Mouse (Mus musculus): ENCODE results near the gene Peli2. TPM values are rescaled to one million over a fixed set of nuclear protein-coding genes. Genes with fewer than 3 reads are reported as not detected.

Peli2 gene
- total RNA-seq, 1 experiment from 2014 or later: 25.8 TPM

DNA sequence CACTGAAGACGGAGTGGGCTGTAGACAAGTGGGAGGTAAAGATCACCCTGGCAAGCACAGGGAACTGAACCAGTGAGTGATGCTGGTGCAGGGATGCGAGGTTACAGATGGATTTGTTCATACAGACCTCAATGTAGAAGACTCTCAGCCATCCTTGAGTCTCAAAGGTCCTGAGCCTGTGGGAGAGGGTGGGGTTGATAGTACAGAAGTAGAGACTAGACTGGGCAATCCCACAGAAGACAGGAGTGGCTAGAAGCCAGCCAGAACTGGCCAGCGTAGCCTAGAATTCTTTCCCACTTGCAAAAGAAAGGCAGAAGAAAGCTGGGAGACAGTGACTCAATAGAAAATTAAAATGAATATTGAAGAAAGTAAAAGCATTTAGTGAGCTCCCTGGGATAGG is 71.3 kb downstream of the Peli2 start:
- no peak for DNase-seq

DNA sequence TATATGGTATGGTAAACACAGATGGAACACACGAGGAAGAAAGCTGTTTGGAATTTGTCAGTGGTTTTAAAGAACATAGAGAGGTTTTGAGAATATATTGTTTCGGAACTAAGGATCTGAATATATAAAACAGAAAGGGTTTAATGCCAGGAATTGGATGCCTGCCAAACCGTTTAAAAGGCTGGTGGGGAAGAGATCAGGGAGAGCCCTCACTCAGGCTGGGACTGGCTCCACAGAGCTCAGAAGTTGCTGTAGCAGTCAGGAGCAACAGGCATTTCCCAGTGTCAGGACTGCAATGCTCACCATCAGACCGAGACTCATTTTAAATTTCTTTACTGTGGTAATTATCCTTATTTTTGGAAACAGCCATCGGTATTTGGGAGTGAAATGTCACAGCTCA is 76.2 kb downstream of the Peli2 start:
- DNase-seq: no peak

DNA sequence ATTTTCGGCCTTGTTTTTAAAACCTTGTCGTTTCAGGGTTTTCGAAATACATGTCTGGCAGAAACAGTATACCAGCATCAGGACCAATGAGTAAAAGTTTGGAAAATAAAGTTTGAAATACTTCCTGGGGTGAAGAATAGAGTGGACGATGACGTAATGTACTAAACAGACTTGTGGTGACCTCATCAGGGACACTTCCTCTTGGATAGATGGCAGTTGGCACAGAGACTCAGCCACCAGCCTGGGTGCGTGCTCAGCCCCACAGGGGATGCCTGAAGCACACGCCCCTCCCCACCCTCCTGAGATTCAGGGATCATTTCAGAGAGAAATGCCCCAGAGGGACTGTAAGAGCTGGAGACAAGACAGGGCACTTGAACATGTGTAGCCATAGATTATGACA is 76.7 kb downstream of the Peli2 start:
- no peak for DNase-seq

DNA sequence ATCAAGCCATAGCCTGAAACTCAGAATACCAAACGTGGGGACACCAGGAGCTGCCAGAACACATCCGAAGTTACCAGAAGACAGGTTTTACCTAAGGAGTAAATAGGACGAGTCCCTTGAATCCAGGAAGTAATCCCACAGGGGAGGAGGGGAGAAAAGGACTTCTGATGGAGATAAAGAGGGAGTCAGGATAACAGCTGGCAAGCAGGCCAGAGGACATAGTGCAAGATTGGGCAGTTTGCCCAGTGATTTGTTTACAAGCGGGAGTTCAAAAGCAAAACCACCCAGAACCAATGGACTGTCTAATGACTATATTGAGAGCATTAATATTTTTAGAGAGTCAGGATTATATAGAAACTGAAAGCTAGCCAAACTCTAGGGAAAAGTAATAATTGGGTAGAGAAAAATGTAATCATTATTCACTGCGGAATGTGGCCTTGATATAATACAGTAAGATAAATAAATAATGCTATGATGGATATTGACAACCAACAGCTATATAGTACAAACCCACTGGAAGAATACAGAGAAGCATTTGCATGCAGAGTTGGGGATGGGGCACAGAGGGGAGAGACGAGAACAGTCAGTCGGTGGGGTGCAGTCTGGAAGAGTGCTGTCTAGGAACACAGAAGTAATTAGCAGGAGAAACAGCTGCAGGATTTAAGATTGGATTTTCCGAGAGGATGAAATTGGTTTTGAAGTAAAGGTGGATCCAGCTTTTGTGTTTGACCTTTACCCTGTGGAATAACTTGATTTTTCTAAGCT is 77.7 kb downstream of the Peli2 start:
- DNase-seq: peak; percentile 31

DNA sequence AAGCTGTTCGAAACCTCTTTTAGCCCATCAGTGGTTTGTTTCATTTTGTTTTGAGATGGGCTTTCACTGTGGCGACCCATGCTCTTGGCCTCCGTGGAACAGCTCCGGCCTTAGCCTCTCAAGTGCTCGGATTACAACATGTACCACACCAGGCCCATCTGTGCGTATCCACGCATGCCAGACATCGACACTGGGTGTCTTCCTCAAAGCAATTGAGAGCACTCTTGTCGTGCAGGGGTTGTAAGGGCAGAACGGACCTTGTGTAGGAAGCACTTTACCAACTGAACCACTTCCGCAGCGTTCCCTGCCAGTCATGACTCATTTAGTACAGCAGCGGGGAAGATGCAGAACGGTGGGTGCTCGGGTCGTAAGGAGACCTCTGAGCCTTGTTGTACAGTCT is 78.3 kb downstream of the Peli2 start:
- DNase-seq: no peak

DNA sequence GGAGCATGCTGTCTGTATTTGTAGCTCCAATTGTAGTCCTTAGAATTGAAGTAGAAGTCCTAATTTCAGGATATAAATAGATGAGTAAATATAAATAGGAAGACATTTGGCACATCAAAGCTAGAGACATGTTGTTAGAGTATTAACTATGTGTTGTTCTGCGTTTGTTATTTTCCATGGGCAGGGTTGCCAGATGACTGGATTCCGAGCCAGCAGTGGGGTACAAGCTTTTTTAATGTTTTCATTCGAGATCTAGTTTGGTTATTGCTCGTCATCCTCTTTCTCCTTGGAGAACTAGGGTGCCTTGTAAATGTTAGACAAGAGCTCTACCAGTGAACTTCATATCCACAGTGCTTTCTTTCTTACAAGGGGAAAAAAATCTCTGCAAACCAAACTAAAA is 78.9 kb downstream of the Peli2 start:
- DNase-seq: no peak

DNA sequence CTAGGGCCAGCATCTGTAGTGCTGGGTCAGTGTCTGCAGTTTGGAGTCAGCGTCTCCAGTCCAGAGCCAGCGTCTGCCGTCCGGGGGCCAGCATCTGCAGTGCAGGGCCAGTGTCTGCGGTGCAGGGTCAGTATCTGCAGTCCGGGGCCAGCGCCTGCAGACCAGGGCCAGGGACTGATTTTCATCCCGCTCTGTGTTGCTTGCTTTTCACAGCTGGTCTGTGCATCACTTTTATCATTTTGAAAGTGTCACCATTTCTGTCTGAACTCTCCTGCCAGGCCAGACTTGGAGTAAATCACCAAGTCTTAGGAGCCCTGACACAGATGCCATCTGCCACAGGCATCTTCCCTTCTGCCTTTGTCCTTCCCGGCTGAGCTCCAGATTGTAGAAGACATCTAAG is 79.7 kb downstream of the Peli2 start:
- no peak for DNase-seq

DNA sequence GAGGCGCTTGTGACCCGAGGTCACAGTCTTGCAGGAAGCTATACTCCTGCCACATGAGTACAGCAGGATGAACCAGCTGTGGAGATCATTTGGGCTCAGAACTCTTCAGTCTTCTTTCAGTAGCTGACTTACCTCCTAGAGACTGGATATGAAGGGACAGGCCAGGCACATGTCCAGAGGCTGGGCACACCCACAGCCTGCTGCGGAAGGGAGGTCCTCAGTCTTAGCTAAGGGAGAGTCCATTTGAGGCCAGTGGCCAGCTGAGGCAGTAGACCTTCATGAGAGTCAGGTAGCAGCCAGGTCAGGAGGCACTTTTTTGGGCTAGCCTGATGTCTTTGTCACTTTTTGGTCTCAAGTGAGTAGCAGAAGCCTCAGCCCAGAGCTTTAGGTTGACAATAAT is 80.2 kb downstream of the Peli2 start:
- DNase-seq: no peak

DNA sequence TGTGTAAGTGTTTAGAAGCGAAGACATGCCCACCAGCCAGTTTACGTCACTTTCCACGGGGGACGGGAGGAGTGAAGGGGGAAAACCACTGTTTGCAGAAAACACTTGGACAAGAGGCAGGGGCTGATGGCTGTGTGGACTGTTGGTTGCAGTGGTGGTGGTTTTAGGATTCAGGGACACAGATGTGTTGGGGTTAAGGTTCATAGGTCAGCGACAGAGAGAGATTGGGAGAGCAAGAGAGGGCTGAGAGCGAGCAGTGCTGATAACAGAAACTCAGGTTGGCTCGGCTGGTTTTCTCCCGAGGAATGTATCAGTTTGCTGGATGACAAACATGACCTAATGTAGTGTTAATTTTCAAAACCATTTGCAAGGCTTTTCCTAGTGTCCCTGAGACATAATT is 80.8 kb downstream of the Peli2 start:
- DNase-seq: no peak

DNA sequence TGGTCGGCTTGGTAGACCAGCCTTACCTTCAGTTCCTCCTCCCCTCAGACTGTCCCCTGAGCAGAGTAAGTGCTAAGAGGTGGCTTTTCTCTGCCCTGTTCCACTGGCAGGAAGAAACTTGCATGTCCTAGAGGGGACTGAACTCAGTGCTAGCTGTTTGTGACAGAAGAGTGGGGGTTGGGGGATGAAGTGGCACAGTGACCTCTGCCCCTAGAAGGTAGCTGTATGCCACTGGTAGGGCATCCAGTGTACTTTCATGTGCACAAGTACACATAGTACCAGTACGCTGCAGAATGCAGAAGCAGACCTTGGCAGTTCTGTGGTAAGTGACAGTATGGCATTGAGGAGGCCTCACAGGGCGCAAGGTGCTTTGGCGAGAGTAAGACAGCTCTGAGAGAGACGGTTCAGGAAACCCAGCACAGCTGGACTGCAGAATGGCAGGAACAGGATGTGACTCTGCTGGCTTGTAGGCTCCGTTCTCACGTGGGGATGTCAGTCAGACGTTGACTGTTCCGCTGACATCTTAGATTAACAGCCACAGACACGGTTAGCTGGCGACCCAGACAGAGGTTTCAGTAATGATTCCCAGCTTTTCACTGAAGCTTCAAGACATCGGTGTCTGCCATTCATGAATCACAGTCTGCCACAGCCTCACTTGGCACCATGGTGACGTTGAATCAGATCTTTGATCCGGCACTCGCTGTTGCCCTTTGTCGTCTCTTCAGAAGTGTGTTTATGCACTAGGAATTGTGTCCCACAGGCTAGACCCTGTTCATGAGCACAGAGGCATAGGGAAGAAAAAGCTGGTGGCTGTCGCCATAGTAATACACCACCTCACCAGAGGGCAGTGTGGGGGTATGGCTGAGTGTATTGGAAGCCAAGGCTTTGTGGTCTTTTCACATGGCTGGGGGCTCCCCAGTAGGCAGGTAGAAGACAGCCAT is 81.7 kb downstream of the Peli2 start:
- no peak for DNase-seq

DNA sequence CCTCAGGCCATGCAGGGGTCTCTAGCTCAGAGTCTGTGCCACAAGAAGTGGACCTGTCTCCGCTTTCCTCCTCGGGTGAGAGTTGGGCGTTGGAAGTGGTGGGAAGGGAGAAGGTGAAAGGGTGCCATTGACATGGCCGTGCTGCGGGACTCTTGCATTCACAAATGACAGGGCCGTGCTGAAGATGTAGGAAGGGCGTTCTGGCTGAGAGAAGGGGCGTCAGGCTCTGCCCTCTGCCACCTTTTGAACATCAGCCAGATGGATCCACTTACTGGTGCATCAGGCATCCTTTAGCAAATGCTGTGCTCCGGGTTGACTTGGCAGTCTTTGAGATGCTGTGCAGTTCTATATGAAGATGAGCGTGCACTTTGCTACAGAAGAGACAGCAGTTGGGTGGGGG is 84.4 kb downstream of the Peli2 start:
- no peak for DNase-seq

DNA sequence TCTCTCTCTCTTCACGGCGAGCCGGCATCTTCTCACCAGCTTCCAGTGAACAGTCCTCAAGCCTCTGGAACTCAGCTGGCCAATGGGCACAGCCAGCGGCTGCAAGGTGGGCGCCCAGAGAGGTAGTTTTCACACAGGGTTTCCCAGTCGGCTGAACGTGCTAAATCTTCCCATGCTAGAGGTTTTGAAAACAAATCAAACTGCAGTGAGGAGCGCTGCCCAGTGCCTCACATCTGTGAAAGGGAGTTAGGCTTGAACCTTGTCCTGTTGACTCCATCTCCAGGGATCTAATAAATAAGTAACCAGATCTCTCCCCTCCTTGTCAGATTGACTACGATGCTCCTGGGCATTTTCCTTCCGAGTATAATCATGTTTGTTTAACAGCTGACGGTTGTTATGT is 85.0 kb downstream of the Peli2 start:
- DNase-seq: no peak

DNA sequence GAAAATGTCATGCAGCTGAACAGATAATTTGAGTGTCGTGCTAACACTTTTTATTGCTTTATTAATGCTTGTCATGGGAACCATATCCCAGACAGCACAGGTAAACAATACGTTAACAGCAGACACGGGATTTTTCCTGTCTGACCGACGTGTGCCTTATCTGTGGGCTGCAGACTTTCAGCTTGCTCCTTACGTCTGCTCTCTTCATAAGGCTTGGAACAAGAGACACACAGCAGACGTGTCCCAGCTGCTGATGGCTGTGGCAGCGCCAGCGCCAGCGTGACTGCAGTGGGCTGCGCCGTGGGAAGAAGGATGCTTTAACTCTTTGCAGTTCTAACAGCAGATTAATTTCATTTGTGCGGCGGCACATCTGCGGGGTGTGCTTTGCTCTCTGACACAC is 86.5 kb downstream of the Peli2 start:
- no peak for DNase-seq

DNA sequence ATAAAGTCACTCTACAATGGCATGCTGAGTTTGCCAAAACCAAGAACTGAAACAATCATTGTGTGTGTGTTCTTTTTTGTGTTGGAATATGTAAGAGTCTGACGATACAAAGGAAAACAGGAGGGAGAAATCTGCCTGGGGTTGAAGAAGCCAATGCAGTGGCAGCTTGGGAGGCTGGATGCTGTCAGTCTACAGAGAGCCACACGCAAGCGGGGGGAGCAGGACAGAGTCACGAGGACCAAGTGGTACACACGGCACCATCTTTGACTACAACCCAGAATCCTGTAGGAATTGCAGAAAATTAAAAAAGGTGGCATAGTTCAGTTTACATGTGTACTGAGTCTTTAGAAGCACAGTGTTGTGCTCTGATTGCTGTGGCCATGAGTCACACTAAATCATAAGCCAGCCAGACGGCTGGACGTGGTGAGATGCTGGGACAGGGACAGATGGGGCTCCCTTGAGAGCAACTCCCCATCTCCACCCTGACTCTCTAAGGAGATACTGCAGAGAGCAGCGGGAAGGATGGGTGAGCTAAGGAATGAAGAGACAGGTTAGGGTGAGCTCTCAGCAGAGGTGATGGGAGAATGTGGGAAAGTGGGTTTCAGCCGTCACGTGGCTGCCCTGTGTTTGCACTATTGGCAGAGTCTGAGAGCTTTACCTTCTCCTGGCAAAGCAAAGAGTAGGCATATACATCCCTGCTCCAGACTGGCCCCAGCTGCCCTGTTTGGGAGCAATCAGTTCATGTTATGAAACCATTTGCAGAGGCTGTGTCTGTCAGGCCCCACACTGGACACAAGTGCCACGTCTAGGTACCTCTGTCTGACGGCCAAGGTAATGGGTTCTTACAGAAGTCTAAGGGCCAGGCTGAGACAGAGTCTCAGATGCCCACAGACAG is 87.4 kb downstream of the Peli2 start:
- DNase-seq: no peak

DNA sequence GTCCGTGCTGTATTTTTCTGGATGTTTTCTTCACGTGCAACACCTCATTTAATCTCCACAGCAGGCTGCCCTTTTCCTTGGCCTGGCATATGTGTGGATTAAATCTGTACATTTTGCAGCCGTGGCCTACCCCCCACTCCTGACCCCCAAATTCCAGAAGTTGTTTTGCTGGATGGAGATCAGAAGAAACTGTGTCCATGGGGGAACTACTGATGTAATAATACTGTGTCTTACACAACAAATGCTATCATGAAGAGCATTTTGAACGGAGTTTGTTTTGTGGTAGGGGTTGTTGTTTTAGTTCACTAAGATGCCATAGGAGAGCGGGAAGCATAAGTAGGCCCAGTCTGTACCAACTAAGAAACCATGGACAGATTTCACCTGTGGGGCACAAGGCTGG is 88.8 kb downstream of the Peli2 start:
- DNase-seq: no peak

DNA sequence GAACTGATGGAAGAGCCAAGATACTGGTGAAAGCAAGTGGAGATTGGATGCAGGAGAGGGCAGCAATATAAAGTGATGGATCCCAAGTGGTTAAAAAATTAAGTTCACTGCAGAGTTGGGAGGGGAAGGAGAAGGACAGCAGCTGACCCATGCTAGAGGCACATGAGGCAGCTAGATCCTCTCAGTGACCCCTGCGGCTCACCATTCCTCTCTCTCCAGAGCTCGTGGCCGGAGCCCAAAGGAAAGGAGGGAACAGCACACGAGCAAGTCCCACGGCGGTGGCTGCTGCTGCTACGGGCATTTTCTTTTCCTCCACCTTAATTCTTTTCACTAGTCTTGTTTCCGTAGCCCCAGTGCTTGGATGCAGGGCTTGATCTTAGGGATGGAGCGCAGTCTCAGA is 89.5 kb downstream of the Peli2 start:
- no peak for DNase-seq

DNA sequence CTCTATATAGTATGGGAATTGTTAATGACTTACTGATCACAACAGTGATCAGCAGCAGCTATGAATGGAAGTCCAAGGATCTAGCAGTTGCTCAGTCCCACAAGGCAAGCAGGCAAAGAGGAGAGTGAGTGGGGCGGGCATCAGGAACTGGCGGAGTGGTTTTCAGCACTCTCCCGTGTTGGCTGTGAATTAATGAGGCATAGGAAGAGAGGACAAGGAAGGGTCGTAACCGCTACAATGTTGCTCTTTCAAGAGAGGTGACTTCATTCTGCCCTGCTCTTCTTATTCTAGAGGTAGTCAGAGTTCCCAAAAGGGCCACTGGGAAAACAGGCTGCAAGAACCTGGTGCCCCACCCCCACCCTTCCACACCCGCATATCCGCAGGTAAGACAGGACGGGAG is 90.9 kb downstream of the Peli2 start:
- DNase-seq: no peak

DNA sequence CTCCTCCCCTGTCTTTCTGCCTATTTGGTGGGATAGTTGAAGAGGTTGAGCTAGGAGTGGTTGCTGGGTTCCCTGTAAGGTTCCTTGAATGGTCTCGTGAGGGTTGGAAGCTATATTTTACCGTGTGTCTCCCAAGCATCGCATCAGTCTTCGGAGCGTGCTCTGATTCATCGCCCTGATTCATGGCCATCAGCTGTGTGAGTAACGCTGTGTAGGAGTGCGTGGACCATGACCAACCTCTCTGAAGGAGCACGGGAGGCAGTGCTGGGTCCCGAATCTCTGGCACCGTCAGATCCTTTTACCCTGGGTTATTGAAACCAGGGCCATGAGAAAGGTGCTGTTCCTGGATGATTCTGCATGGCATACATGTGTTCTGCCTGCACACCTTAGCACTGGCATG is 92.2 kb downstream of the Peli2 start:
- peak; percentile 55 for DNase-seq

DNA sequence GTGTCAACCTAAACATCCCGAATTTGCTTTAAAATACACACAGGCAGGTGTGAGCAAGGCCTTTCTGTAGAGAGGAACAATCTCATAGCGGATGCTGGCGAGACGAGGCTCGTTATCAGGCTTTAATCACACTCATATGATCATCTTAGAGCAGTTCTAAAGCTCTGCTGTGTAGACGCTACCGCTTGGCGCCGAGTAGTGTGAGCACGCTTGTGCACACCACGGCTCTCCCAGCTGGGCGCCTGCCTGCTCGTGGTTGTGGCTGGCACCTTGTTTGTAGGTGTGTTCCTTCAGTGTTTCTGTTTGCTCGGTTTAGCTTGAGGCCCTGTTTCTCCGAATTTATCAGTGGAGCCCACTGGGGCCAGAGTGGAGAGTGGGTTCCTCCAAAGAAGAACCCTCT is 93.0 kb downstream of the Peli2 start:
- no peak for DNase-seq

DNA sequence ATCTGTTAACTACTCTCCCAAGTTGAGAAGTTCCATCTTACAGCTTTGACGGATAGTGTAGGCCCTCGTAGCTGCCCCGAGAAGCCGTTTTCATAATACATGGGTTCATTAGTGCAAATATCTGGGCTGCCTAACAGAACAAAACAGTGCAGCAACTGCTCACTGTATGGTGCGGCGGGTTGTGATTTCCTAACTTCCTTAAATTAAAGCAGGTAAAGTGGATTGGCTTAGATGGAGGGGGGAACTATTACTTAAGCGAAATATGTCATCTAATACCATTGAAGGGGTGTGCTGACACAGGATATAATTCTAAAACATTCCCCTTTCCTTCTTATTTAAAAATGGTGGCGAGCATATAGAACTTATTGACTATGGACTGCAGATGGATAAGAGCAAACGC is 101.4 kb downstream of the Peli2 start:
- DNase-seq: no peak

DNA sequence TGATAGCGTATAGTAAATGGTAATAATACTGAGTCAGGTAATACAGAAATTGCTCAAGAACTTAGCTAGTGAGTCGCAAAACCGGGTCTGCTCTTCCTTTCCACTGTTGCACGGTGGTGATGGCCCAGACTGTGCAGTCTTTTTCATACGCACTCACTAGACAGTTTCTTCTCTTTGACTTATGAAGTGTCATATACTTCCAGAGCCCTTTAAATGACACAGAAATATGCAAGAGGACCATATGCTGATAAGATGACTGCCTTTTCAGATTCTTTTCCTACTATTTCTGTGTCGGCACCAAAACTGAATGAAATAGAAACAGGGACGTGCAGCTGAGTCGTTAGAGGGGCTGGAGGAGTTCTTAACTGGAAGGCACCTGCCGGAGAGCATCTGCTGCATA is 102.1 kb downstream of the Peli2 start:
- DNase-seq: no peak

DNA sequence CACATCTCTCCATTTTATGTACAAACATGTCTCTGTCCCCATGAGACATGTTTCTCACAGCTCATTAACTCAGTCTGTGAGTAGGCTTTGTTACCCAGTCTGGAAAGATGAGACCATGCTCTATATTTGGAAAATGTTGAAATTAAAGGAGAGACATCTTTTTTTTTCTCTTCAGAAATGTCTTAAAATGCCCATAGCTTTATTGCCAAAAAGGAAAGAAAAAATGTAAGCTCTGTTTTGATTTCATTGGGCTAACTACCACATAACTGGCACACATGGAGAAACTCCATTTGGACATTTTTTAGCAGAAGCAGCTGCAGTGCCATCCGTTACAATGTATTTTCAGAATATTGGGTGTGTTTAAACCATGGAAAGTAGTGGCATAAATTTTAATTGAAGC is 103.6 kb downstream of the Peli2 start:
- no peak for DNase-seq

DNA sequence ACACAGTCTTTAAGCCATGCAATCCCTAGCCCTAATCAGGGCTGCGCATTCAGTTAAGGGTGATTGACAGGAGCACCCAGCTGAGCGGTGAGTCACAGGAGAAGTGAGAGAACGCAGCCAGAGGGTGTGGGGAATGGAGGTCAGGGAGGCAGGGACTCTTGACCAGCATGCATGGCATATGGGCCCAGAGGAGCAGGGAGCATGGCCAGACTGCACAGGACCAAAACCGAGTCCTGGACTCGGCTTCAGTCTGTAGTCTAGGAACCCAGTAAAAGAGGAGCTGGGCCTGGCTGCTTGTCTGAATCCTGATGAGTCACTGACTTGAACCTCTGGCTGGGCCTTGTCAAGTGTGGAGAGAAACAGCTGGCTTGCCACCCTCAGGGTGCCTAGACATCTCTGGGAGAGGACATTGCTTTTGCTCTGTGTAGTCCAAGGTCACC is 104.3 kb downstream of the Peli2 start:
- DNase-seq: peak; percentile 35
